Mouse (Mus musculus) liver, embryonic 15.5 days (tissue): ENCODE measurements around the gene Ralgapa1. TPM values are rescaled to one million over a fixed set of nuclear protein-coding genes. Genes with fewer than 3 reads are reported as not detected.

Source experiments
- ATAC-seq: fragments of 200-750 bp; cut with Nextera tagmentation; 2 replicates; pipeline ENCODE4 v1.8.0; 2017; ENCODE audit warnings: moderate number of reproducible peaks, mild to moderate bottlenecking, moderate library complexity; ENCODE audit not compliant: insufficient read depth
- H3K27ac ChIP-seq: fragments of 300-500 bp; sonication (generic); replicated peaks from 2 replicates; pipeline ENCODE4 v1.5.1; 2015; ENCODE audit warnings: mild to moderate bottlenecking, inconsistent platforms
- H3K27me3 ChIP-seq: fragments of 300-500 bp; sonication (generic); 2 replicates; pipeline ENCODE4 v1.6.1; 2015; ENCODE audit warnings: mild to moderate bottlenecking, inconsistent platforms
- H3K36me3 ChIP-seq: fragments of 300-500 bp; sonication (generic); replicated peaks from 2 replicates; pipeline ENCODE4 v1.6.1; 2015; ENCODE audit warnings: moderate library complexity, mild to moderate bottlenecking, inconsistent platforms
- H3K4me1 ChIP-seq: fragments of 300-500 bp; sonication (generic); replicated peaks from 2 replicates; pipeline ENCODE4 v1.6.1; 2015; ENCODE audit warnings: inconsistent platforms
- H3K4me2 ChIP-seq: fragments of 300-500 bp; sonication (generic); 2 replicates; pipeline ENCODE4 v1.6.1; 2015; ENCODE audit warnings: moderate library complexity, mild to moderate bottlenecking, inconsistent platforms
- H3K4me3 ChIP-seq: fragments of 300-500 bp; sonication (generic); replicated peaks from 2 replicates; pipeline ENCODE4 v1.5.1; 2015; ENCODE audit warnings: mild to moderate bottlenecking, inconsistent platforms
- H3K9ac ChIP-seq: fragments of 300-500 bp; sonication (generic); 2 replicates; pipeline ENCODE4 v1.6.1; 2015; ENCODE audit warnings: moderate library complexity, mild to moderate bottlenecking, inconsistent platforms
- H3K9me3 ChIP-seq: fragments of 300-500 bp; sonication (generic); replicated peaks from 2 replicates; pipeline ENCODE4 v1.6.1; 2016; ENCODE audit warnings: inconsistent platforms
- WGBS: fragments of 180-500 bp; shearing (Covaris S2); methylation state at CpG from one replicate; pipeline ENCODE4 v1.1.7; 2015; ENCODE audit warnings: mixed read lengths; ENCODE audit not compliant: insufficient replicate concordance; 5-methylcytosine and 5-hydroxymethylcytosine counted together
- polyA plus RNA-seq: library from polyadenylated mRNA; unstranded; fragments of >200 nt; fragmentation: Nextera tagmentation; extraction: Ambion mirVana; gene quantifications from 2 replicates; pipeline ENCODE4 v1.2.1, GENCODE M21; 2015

Gene Ralgapa1
- polyA plus RNA-seq, 1 experiment from 2014 or later, result 3.2 TPM

DNA sequence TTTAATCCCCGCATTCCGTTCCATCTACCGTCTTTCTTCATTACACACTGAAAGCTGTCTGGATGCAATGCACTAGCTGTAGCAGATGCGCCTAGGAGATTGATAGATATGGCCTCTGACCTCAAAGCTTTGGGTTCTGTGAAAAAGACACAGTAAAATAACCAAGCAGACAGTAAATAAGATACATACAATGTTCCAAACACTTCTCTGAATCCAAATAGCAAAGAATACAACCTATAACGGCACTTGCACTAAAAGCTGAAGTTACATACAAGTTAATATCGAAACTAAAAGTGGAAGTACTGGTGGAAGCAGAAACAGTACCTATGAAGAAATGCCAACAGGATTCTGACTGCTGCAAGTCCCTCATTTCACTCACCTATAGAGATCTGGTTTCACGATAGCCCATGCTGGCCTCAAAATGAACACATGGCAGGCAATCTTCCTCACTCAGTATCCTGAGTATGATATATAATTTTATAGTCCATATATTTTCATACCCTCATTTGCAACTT lies 172.9 kb downstream of the Ralgapa1 start:
- Histone ChIP-seq H3K9ac (no peak overlapping the region), H3K4me3 (no peak overlapping the region), H3K4me2 (no peak overlapping the region), H3K27me3 (no peaks in the 10 kb centered on the region), H3K4me1 (no peaks in the 10 kb centered on the region), H3K27ac (no peak overlapping the region), H3K36me3 (no peaks in the 10 kb centered on the region), H3K9me3 (no peaks in the 10 kb centered on the region)
- ATAC-seq, result no peak
- WGBS, result 83% methylated on average over 7 of the region's 7 CpGs

DNA sequence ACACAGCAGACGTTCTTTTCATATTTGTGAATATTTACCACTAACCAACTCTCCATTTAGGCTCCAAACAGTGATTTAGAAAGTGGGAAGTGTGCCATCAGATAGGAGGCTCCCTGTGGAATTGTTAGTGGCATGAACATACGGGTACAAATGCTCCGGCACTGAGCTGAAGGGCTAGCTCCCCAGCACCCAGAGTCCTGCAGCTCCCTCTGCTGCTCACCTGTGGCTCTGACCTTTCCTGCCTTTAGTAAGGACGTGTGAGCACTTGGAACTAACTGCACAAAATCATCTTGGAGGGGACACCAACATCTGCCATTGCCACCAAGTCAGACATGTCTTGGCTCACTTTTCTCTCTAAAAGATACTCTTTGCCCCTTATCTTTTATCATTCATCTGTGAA lies 194.3 kb downstream of the Ralgapa1 start:
- Histone ChIP-seq H3K4me1 (peaks cover 15% of the 10 kb centered on the region), H3K27me3 (no peaks in the 10 kb centered on the region), H3K27ac (no peak overlapping the region), H3K36me3 (no peaks in the 10 kb centered on the region), H3K4me2 (no peak overlapping the region), H3K4me3 (no peak overlapping the region), H3K9ac (no peak overlapping the region), H3K9me3 (no peaks in the 10 kb centered on the region)
- 48% methylated on average over 4 of the region's 4 CpGs for WGBS
- no peak for ATAC-seq

- Histone ChIP-seq H3K9ac (no peak overlapping the region), H3K4me2 (peak overlapping the region; percentile 42), H3K9me3 (no peaks in the 10 kb centered on the region), H3K4me3 (no peak overlapping the region), H3K27ac (0 out of 2 replicates have a peak overlapping the region, but pooled peaks have one; percentile 2), H3K4me1 (peaks cover 15% of the 10 kb centered on the region), H3K36me3 (no peaks in the 10 kb centered on the region), H3K27me3 (no peaks in the 10 kb centered on the region)
- ATAC-seq, result peak; percentile 87
- 30% methylated on average over 5 of the region's 5 CpGs for WGBS
Measured at GRCm38 (mm10) chr12:55623254-55623653, 197.7 kb downstream of the Ralgapa1 start.

DNA sequence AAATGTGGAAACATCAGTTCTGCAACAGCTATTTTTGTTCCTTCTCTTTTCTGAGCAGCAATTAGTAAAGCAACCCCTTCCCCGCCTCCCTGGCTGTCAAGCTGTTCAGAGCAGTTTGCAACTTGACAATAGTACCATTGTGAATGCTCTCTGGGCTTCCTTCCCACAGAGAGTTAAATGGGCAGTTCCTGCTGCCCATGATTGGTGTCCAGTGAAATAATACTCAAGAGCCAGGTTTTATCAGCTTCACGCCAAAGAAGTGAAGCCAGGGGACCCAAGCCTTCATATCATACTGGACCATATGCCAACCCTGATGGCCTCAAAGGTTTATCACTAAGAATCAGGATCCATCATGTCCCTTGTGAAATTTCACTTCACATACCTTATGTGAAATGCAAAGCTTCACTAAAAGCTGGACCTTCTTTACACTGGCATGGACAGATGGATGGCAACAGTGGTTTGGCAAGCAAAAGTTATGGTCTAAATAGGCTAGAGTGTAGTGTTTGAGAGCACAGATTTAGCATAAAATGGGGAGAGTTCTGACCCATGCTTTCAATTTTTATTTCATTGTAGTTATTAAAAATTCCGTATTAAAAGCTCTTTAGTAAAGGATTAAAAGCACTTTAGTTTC lies 198.2 kb downstream of the Ralgapa1 start:
- Histone ChIP-seq H3K27ac (peak overlapping the region; percentile 46; the same call in 1 of the 2 replicates), H3K9ac (no peak overlapping the region), H3K27me3 (no peaks in the 10 kb centered on the region), H3K4me2 (peak overlapping the region; percentile 42), H3K36me3 (no peaks in the 10 kb centered on the region), H3K9me3 (no peaks in the 10 kb centered on the region), H3K4me3 (no peak overlapping the region), H3K4me1 (peaks cover 15% of the 10 kb centered on the region)
- ATAC-seq, result peak; percentile 82
- 48% methylated on average over 3 of the region's 3 CpGs for WGBS

- no peaks in the 10 kb centered on the region for H3K9me3 ChIP-seq
- WGBS, result 80% methylated on average over 2 of the region's 2 CpGs
Measured at GRCm38 (mm10) chr12:55620321-55620720, 200.6 kb downstream of the Ralgapa1 start.

GRCm38 (mm10) chr12:55610812-55611211 lies 210.2 kb downstream of the Ralgapa1 start:
- Histone ChIP-seq H3K27me3 (no peaks in the 10 kb centered on the region), H3K36me3 (no peaks in the 10 kb centered on the region), H3K27ac (no peak overlapping the region), H3K9me3 (no peaks in the 10 kb centered on the region), H3K9ac (no peak overlapping the region), H3K4me2 (no peak overlapping the region), H3K4me1 (no peaks in the 10 kb centered on the region; the same call in 1 of the 2 replicates), H3K4me3 (no peak overlapping the region)
- peak; percentile 40; the same call in 1 of the 2 replicates for ATAC-seq
- WGBS, result 16% methylated on average over 2 of the region's 2 CpGs

More at GRCm38 (mm10) chr12:55620321-55620720, 200.6 kb downstream of the Ralgapa1 start:
- Histone ChIP-seq H3K4me3 (no peak overlapping the region), H3K27me3 (no peaks in the 10 kb centered on the region), H3K27ac (no peak overlapping the region), H3K4me2 (no peak overlapping the region), H3K4me1 (peaks cover 15% of the 10 kb centered on the region), H3K36me3 (no peaks in the 10 kb centered on the region), H3K9ac (no peak overlapping the region)
- ATAC-seq, result no peak

DNA sequence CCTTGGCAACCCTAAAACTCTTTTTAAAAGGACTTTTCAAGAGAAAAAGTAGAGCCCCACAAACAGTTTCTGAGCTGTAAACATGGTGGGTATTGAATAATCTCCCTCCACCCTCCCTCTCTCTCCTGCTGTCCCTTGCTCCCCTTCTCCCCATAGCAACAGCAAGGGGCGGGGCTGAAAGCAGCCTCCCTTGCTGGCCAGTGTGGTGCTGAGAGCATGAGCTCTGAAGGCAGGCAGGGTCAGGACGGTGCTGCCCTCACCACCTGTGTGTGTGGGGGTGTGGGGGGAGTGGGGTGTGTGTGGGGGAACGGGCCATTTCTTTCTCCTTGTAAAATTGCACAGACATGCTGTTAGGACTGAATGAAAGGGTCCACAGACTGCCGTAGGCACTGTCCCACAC lies 213.1 kb downstream of the Ralgapa1 start:
- no peak overlapping the region for H3K4me3 ChIP-seq
- WGBS, result 50% methylated on average over 4 of the region's 4 CpGs
- H3K27ac ChIP-seq, result no peak overlapping the region
- no peak overlapping the region for H3K9ac ChIP-seq
- ATAC-seq, result no peak
- H3K4me1 ChIP-seq, result no peaks in the 10 kb centered on the region; the same call in 1 of the 2 replicates
- no peaks in the 10 kb centered on the region for H3K36me3 ChIP-seq
- no peaks in the 10 kb centered on the region for H3K27me3 ChIP-seq
- H3K4me2 ChIP-seq, result no peak overlapping the region
- no peaks in the 10 kb centered on the region for H3K9me3 ChIP-seq

GRCm38 (mm10) chr12:55604411-55604810 lies 216.6 kb downstream of the Ralgapa1 start:
- Histone ChIP-seq H3K9ac (no peak overlapping the region), H3K27ac (no peak overlapping the region), H3K36me3 (no peaks in the 10 kb centered on the region), H3K27me3 (peaks cover 28% of the 10 kb centered on the region), H3K4me2 (no peak overlapping the region), H3K4me1 (peaks cover 11% of the 10 kb centered on the region), H3K4me3 (no peak overlapping the region), H3K9me3 (no peaks in the 10 kb centered on the region)
- no peak for ATAC-seq
- 22% methylated on average over 3 of the region's 3 CpGs for WGBS

DNA sequence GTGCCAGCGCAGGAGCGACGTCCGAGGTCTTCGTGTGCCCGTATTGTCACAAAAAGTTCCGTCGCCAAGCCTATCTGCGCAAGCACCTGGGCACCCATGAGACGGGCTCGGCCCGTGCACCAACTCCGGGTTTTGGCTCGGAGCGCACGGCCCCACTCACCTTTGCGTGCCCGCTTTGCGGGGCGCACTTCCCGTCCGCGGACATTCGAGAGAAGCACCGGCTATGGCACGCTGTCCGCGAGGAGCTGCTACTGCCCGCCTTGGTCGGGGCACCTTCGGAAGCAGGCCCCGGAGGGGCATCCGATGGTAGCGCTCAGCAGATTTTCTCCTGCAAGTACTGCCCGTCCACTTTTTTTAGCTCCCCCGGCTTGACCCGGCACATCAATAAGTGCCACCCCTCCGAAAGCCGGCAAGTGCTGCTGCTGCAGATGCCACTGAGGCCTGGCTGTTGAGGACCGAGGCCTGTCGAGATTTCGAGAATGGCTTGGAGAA lies 220.4 kb downstream of the Ralgapa1 start:
- ATAC-seq, result no peak
- H3K27ac ChIP-seq, result no peak overlapping the region
- H3K9me3 ChIP-seq, result no peaks in the 10 kb centered on the region
- no peak overlapping the region for H3K9ac ChIP-seq
- WGBS, result 4% methylated on average over 42 of the region's 42 CpGs
- peaks cover 65% of the 10 kb centered on the region for H3K27me3 ChIP-seq
- H3K4me3 ChIP-seq, result peak overlapping the region; percentile 17; the same call in 1 of the 2 replicates
- H3K4me2 ChIP-seq, result peak overlapping the region; percentile 69
- no peaks in the 10 kb centered on the region for H3K36me3 ChIP-seq
- peaks cover 22% of the 10 kb centered on the region for H3K4me1 ChIP-seq

- Histone ChIP-seq H3K4me3 (peak overlapping the region; percentile 46), H3K36me3 (no peaks in the 10 kb centered on the region), H3K9me3 (no peaks in the 10 kb centered on the region), H3K27me3 (peaks cover 66% of the 10 kb centered on the region), H3K4me2 (peak overlapping the region; percentile 69), H3K27ac (no peak overlapping the region), H3K9ac (no peak overlapping the region), H3K4me1 (peaks cover 22% of the 10 kb centered on the region)
- under 1% methylated on average over 109 of the region's 109 CpGs for WGBS
- ATAC-seq, result no peak
Measured at GRCm38 (mm10) chr12:55599639-55600502, 221.1 kb downstream of the Ralgapa1 start.
